ENCODE assay signal across 22 mouse cellular contexts in genomic region chr11:49089735-49090507, GRCm38 (mm10). TPM values are rescaled to one million over a fixed set of nuclear protein-coding genes. Genes with fewer than 3 reads are reported as not detected.
DNase-seq lines count a peak whose midpoint lies in the region; ATAC-seq and TF ChIP-seq lines count a peak whose summit lies in the region.
"Had no signal": no experiment of that assay in that cellular context is flagged by ENCODE, and none has a peak within 500 bp of the region (broad histone marks: within the 10 kb centered on the region; RNA-seq: fewer than 3 reads in every experiment).

No protein-coding gene starts in this region.

- TF ChIP-seq POLR2A in spleen, adult 2 months (IDR thresholded peaks at IDR 0.05; ENCODE audit: low read depth, low read length): no peak

- WGBS in spleen, adult 2 months: 63% methylated on average over 3 of the region's 3 CpGs
- 40% methylated on average over 3 of the region's 3 CpGs for WGBS in liver, embryonic 13.5 days (ENCODE audit: insufficient replicate concordance)
- 83% methylated on average over 3 of the region's 3 CpGs for WGBS in neural tube, embryonic 15.5 days

- no peak for DNase-seq in spleen, adult 2 months (ENCODE audit: low read depth in 1 of 2, low spot score in 2 of 2)
- DNase-seq in spleen, postnatal 36 days (ENCODE audit: low spot score in 2 of 2): no peak
- DNase-seq in adipocyte (ENCODE audit: low spot score): peak; percentile 13
- no peak for DNase-seq in liver, embryonic 13.5 days
- no peak for DNase-seq in cerebellum, adult 11 months
- DNase-seq in cerebellum, postnatal 14 days: no peak
- DNase-seq: cerebellum, adult 11-12 months; cerebellum, postnatal 36 days; heart, postnatal 4 days; kidney, postnatal 4 days; lung, adult 18-20 months; lung, postnatal 36 days; right cerebral cortex, postnatal 4 days; thymus, postnatal 4 days had no signal

- no peak for TF ChIP-seq CTCF in spleen, adult 2 months (IDR thresholded peaks at IDR 0.05; ENCODE audit: extremely low read depth, insufficient read depth, insufficient read length, insufficient replicate concordance)

- no peaks in the 10 kb centered on the region for H3K27me3 ChIP-seq in spleen, adult 2 months (ENCODE audit: control insufficient read depth, insufficient read depth, low read length)
- no peaks in the 10 kb centered on the region for H3K27me3 ChIP-seq in liver, embryonic 13.5 days
- H3K27me3 ChIP-seq in neural tube, embryonic 15.5 days (replicated peaks): no peaks in the 10 kb centered on the region
- H3K27me3 ChIP-seq: forebrain, embryonic 15.5 days; neural tube, embryonic 13.5 days had no signal

- H3K9me3 ChIP-seq in liver, embryonic 13.5 days (replicated peaks): no peaks in the 10 kb centered on the region
- H3K9me3 ChIP-seq in neural tube, embryonic 15.5 days (replicated peaks): no peaks in the 10 kb centered on the region
- H3K9me3 ChIP-seq: forebrain, embryonic 15.5 days; neural tube, embryonic 13.5 days had no signal

- no peak overlapping the region for H3K4me3 ChIP-seq in spleen, adult 2 months (ENCODE audit: extremely low read depth, insufficient read depth, insufficient read length)
- no peak overlapping the region for H3K4me3 ChIP-seq in liver, embryonic 13.5 days (replicated peaks)
- no peak overlapping the region for H3K4me3 ChIP-seq in neural tube, embryonic 15.5 days (replicated peaks)
- H3K4me3 ChIP-seq: forebrain, embryonic 15.5 days; neural tube, embryonic 13.5 days had no signal

- peak overlapping the region; percentile 20; the same call in 1 of the 2 replicates for H3K27ac ChIP-seq in spleen, adult 2 months (ENCODE audit: insufficient read depth, low read length)
- H3K27ac ChIP-seq in liver, embryonic 13.5 days: peak overlapping the region; percentile 81
- H3K27ac ChIP-seq in neural tube, embryonic 15.5 days (replicated peaks): no peak overlapping the region
- H3K27ac ChIP-seq: forebrain, embryonic 15.5 days; neural tube, embryonic 13.5 days had no signal

- H3K4me2 ChIP-seq in liver, embryonic 13.5 days: peak overlapping the region; percentile 24; the same call in 1 of the 2 replicates
- no peak overlapping the region for H3K4me2 ChIP-seq in neural tube, embryonic 15.5 days
- H3K4me2 ChIP-seq: forebrain, embryonic 15.5 days; midbrain, embryonic 11.5 days; neural tube, embryonic 13.5 days had no signal

- peaks cover 2% of the 10 kb centered on the region; the same call in 1 of the 2 replicates for H3K36me3 ChIP-seq in spleen, adult 2 months (ENCODE audit: control insufficient read depth, insufficient read depth, low read length)
- no peaks in the 10 kb centered on the region for H3K36me3 ChIP-seq in liver, embryonic 13.5 days
- no peaks in the 10 kb centered on the region for H3K36me3 ChIP-seq in neural tube, embryonic 15.5 days
- H3K36me3 ChIP-seq: forebrain, embryonic 15.5 days; neural tube, embryonic 13.5 days had no signal

- no peak overlapping the region for H3K9ac ChIP-seq in liver, embryonic 13.5 days
- H3K9ac ChIP-seq in neural tube, embryonic 15.5 days (replicated peaks): no peak overlapping the region
- H3K9ac ChIP-seq: forebrain, embryonic 15.5 days; neural tube, embryonic 13.5 days had no signal

- H3K4me1 ChIP-seq in spleen, adult 2 months (ENCODE audit: control insufficient read depth, insufficient read depth, insufficient read length): peaks cover 23% of the 10 kb centered on the region
- peaks cover 81% of the 10 kb centered on the region for H3K4me1 ChIP-seq in liver, embryonic 13.5 days (replicated peaks)
- no peaks in the 10 kb centered on the region for H3K4me1 ChIP-seq in neural tube, embryonic 15.5 days
- H3K4me1 ChIP-seq: forebrain, embryonic 15.5 days; neural tube, embryonic 13.5 days had no signal

- no peak for ATAC-seq in liver, embryonic 13.5 days (ENCODE audit: low read depth)
- ATAC-seq in neural tube, embryonic 15.5 days (ENCODE audit: low FRiP score): no peak
- ATAC-seq: forebrain, embryonic 15.5 days; hindbrain, embryonic 16.5 days had no signal

RNA-seq across cellular contexts. Expression of gene Ifi47, which starts 13.5 kb away (rescaled TPM):
- polyA plus RNA-seq in spleen, adult 2 months (2012; rRNA removed): 16.8 and 16.9 TPM in 2 replicates
- 7.3 and 7.4 TPM in 2 replicates for polyA plus RNA-seq in liver, embryonic 13.5 days (2015; fragmentation: Nextera tagmentation; extraction: Ambion mirVana)
- polyA plus RNA-seq in neural tube, embryonic 15.5 days (2015; fragmentation: Nextera tagmentation; extraction: Ambion mirVana): 0.64 and 6.6 TPM in 2 replicates

RNA-seq across cellular contexts. Expression of gene Olfr1396, which starts 24.8 kb away (rescaled TPM):
- 0.05 and 0.41 TPM in 2 replicates for polyA plus RNA-seq in spleen, adult 2 months (2012; rRNA removed)
- not detected in 2 replicates for polyA plus RNA-seq in liver, embryonic 13.5 days (2015; fragmentation: Nextera tagmentation; extraction: Ambion mirVana)
- polyA plus RNA-seq in neural tube, embryonic 15.5 days (2015; fragmentation: Nextera tagmentation; extraction: Ambion mirVana): not detected in 2 replicates
- polyA plus RNA-seq: brain, embryonic 14.5 days; forebrain, embryonic 15.5 days; heart, embryonic 14.5 days; hindbrain, embryonic 16.5 days; kidney, embryonic 14.5 days; midbrain, embryonic 11.5 days; neural tube, embryonic 13.5 days had no signal

RNA-seq across cellular contexts. Expression of gene Tgtp2, which starts 25.9 kb away (rescaled TPM):
- polyA plus RNA-seq in spleen, adult 2 months (2012; rRNA removed): 7.1 and 19.6 TPM in 2 replicates
- 0.22 and 0.59 TPM in 2 replicates for polyA plus RNA-seq in liver, embryonic 13.5 days (2015; fragmentation: Nextera tagmentation; extraction: Ambion mirVana)
- polyA plus RNA-seq in neural tube, embryonic 15.5 days (2015; fragmentation: Nextera tagmentation; extraction: Ambion mirVana): 0.14 and 8.5 TPM in 2 replicates
- polyA plus RNA-seq: forebrain, embryonic 15.5 days; heart, embryonic 14.5 days; kidney, embryonic 14.5 days; midbrain, embryonic 11.5 days had no signal

RNA-seq across cellular contexts. Expression of gene 9930111J21Rik2, which starts 38.9 kb away (rescaled TPM):
- 10.8 and 11.0 TPM in 2 replicates for polyA plus RNA-seq in spleen, adult 2 months (2012; rRNA removed)
- 0.52 and 0.65 TPM in 2 replicates for polyA plus RNA-seq in liver, embryonic 13.5 days (2015; fragmentation: Nextera tagmentation; extraction: Ambion mirVana)
- polyA plus RNA-seq in neural tube, embryonic 15.5 days (2015; fragmentation: Nextera tagmentation; extraction: Ambion mirVana): 0.36 and 0.64 TPM in 2 replicates

RNA-seq across cellular contexts. Expression of gene Olfr1395, which starts 52.2 kb away (rescaled TPM):
- not detected in 2 replicates for polyA plus RNA-seq in spleen, adult 2 months (2012; rRNA removed)
- polyA plus RNA-seq in liver, embryonic 13.5 days (2015; fragmentation: Nextera tagmentation; extraction: Ambion mirVana): not detected in 2 replicates
- not detected in 2 replicates for polyA plus RNA-seq in neural tube, embryonic 15.5 days (2015; fragmentation: Nextera tagmentation; extraction: Ambion mirVana)
- polyA plus RNA-seq: brain, embryonic 14.5 days; forebrain, embryonic 15.5 days; heart, embryonic 14.5 days; hindbrain, embryonic 16.5 days; kidney, embryonic 14.5 days; midbrain, embryonic 11.5 days; neural tube, embryonic 13.5 days had no signal
